Mouse (Mus musculus) erythroid progenitor cell, adult 5-6 weeks (primary cell): ENCODE data around the gene Hap1. TPM values are rescaled to one million over a fixed set of nuclear protein-coding genes. Genes with fewer than 3 reads are reported as not detected.
"Not testable (repeated sequence)": the region's sequence is repeated elsewhere in the genome, so short reads cannot be mapped to it uniquely, and the experiment has no call there.

Experiments
- ATAC-seq: replicated peaks from 2 replicates; pipeline ENCODE4 v1.8.0; 2016; ENCODE audit warnings: moderate number of reproducible peaks, mild to moderate bottlenecking, moderate TSS enrichment, inconsistent platforms; ENCODE audit not compliant: poor library complexity, low FRiP score, severe bottlenecking
- total RNA-seq, 2 experiments: library from RNA; stranded (forward) in 1 of 2; stranded (reverse) in 1 of 2; fragments of 150-400 nt in 1 of 2; fragments of 186-747, 209-891 nt in 1 of 2; gene quantifications; 2 replicates each; pipeline versions ENCODE4 v1.2.3 to v1.2.4; 2015 to 2017; ENCODE audit warnings: low replicate concordance in 2 of 2

Hap1 gene
- total RNA-seq, 2 experiments from 2014 or later: not detected

DNA sequence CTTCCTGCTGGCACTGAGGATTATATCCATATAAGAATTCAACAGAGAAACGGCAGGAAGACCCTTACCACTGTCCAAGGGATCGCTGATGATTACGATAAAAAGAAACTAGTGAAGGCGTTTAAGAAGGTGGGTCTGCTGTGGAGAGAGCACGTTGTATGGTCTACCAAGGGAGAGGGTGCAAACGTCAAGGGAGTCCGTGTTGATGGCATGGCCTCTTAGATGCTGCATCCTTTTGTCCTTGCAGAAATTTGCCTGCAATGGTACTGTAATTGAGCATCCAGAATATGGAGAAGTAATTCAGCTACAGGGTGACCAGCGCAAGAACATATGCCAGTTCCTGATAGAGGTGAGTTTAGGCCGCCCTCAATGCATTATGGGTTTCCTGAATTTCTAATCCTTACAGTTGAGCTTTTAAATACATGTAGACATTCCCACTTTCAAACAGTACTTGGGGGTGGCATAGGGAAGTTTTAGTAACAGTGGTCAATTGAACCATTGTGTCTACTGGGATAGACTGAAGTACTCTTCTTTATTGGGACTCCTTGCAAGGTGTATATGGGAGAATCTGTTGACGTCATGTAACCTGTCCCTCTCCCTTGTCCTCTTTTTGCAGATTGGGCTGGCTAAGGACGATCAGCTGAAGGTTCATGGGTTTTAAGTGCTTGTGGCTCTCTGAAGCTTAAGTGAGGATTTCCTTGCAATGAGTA, 35.1 kb downstream of the Hap1 start:
- ATAC-seq: not testable (repeated sequence)

- ATAC-seq: peak; percentile 82
Measured at GRCm38 (mm10) chr11:100320172-100320630, 35.7 kb downstream of the Hap1 start.

GRCm38 (mm10) chr11:100319492-100320171, 36.3 kb downstream of the Hap1 start, which contains the start of gene Eif1:
Gene Eif1 (plus strand): TSS chr11:100319885.
- peak; percentile 84 for ATAC-seq

GRCm38 (mm10) chr11:100318529-100319451, 37.1 kb downstream of the Hap1 start:
- ATAC-seq: peak; percentile 50

DNA sequence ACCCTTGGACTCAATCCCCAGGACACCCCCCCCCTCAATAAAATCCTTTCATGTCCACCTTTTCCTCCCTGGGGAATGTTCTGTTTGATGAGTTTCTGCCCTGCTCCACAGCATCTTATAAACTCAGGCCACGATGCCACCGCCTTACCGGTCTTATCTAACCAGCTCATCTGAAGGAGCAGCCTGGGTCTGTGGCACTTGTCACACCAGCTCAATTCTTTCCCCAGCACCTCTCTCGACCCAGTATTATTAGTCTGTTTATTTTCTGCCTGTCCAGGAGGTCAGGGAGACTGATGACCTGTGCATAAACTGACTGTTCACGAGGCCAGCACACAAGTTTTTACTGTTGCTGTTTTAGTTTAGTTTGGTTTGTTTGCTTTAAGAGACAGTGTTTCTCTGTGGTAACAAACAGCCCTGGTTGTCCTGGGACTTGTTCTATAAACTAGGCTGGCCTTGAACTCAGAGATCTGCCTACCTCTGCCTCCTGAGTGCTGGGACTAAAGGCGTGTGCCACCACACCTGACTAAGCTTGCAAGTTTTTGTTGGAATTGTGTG, 38.0 kb downstream of the Hap1 start:
- peak; percentile 47; the same call in 1 of the 2 replicates for ATAC-seq

- ATAC-seq: no peak
Measured at GRCm38 (mm10) chr11:100315439-100315838, 40.5 kb downstream of the Hap1 start.

DNA sequence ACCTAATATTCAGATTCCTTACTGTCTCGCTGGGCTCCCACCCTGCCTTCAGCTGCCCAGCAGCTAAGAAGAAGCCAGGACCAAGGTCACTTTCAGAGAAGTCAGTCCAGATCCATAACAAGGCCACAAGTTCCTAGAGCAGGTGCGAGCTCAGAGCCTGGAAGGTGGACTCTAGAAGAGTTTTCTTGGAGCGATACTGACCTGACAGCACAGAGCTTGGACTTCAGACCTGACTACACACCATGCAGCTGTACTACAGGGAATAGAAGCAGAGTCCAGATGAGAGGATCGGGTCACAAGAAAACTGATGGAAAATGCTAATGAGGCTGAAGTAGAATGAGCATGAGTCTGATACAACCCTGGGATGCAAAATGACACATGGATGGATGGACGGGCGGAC, 42.5 kb downstream of the Hap1 start:
- no peak for ATAC-seq

DNA sequence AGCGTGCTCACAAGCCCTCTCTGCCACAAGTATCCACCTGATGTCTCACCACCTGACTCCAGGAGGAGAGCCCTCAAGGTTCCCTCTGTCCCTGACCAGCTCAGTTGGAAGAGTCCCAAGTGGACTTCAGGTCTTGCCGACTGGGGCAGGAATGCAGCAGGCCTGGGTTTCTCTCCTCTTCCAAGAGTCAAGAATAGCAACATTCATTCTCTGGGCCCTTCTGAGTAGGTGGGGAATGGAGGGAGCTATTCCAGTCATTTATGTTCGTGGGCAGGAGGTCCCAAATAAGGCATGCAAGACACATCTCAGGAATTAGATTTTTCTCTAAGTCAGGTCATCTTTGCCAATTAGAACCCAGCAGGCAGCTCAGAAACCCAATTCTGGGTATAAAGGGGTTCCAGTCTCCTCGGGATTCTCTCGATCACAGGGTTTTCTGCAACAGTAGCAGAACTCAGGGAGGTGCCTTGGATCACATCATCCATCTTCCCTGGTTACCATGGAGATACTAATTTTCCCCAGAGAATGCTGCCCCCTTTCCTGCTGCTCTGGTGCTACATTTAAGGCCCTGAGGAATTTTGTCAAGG, 43.7 kb downstream of the Hap1 start:
- ATAC-seq: no peak

- no peak for ATAC-seq
Measured at GRCm38 (mm10) chr11:100311656-100312055, 44.3 kb downstream of the Hap1 start.

DNA sequence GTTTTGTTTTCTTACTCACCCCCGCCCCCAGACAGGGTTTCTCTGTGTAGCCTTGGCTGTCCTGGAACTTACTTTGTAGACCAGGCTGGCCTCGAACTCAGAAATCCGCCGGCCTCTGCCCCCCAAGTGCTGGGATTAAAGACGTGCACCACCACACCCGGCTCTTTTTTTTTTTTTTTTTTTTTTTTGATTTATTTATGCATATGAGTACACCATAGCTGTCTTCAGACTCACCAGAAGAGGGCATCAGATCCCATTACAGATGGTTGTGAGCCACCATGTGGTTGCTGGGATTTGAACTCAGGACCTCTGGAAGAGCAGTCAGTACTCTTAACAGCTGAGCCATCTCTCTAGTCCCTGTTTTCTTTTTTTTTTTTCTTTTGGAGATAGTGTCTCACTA, 47.3 kb downstream of the Hap1 start:
- ATAC-seq: not testable (repeated sequence)

- no peak for ATAC-seq
Measured at GRCm38 (mm10) chr11:100307900-100308299, 48.0 kb downstream of the Hap1 start.

DNA sequence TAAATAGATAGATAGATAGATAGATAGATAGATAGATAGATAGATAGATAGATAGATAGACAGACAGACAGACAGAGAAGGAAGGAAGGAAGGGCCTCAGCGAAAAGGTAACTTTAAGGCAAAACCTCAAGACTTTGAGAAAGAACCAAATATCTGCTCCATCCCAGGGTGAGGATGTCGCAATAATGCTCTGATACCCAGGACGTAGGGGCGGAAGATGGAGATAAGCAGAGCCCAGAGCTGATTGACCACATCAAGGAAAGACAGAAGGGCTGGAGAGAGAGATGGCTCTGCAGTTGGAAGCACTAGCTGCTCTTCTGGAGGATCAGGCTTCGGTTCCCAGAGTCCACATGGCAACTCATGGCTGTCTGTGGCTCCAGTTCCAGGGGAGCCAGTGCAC, 54.6 kb downstream of the Hap1 start:
- no peak for ATAC-seq

DNA sequence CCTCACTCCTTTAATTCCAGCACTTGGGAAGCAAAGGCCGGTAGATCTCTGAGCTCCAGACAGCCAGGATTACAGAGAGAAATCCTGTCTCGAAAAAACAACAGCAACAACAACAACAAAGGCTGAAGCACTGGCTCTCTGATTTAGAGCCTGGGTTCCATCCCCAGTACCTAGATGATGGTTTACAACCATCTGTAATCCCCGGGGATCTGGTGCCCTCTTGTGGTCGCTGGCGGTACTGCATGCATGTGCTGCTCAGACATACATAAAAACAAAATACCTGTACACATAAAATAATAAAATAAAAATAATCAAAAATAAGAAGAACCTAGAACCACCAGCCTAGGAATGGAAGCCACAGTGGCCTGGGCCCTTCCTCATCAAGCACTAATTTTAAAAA, 55.6 kb downstream of the Hap1 start:
- ATAC-seq: 0 out of 2 replicates have a peak, but pooled peaks have one; percentile 48

GRCm38 (mm10) chr11:100298274-100299036, 57.5 kb downstream of the Hap1 start:
- ATAC-seq: peak; percentile 77

- ATAC-seq: peak; percentile 61
Measured at GRCm38 (mm10) chr11:100297801-100298200, 58.1 kb downstream of the Hap1 start.
